Comparison of ENCODE assay signal across 8 mouse cellular contexts in genomic region chr2:167162516-167163021, GRCm38 (mm10). TPM values are rescaled to one million over a fixed set of nuclear protein-coding genes. Genes with fewer than 3 reads are reported as not detected.
DNase-seq lines count a peak whose midpoint lies in the region; TF ChIP-seq lines count a peak whose summit lies in the region.

No protein-coding gene starts in this region.

- peak overlapping the region; percentile 23; the same call in 1 of the 2 replicates for H3K27ac ChIP-seq in olfactory bulb, adult 2 months (ENCODE audit: insufficient read depth, low read depth, low read length)
- no peak overlapping the region for H3K27ac ChIP-seq in forebrain, embryonic 10.5 days

- TF ChIP-seq POLR2A in olfactory bulb, adult 2 months (IDR thresholded peaks at IDR 0.05; ENCODE audit: insufficient read depth, low read depth, low read length), result no peak

- peak; percentile 49 to 53 for DNase-seq in frontal cortex, postnatal 10 days (ENCODE audit: low spot score in 2 of 2)
- no peak for DNase-seq in frontal cortex, adult 2 months (ENCODE audit: extremely low spot score in 1 of 2, low spot score in 1 of 2)
- DNase-seq in ovary, postnatal 36 days (ENCODE audit: low spot score), result peak; percentile 30
- no peak for DNase-seq in ovary, adult 18-20 months (ENCODE audit: low spot score)
- peak; percentile 76 to 80 for DNase-seq in heart, postnatal 10 days
- DNase-seq in forebrain, embryonic 10.5 days (ENCODE audit: extremely low spot score, low spot score), result no peak
- no peak for DNase-seq in T-cell, adult 2 months (ENCODE audit: low spot score)

- H3K4me3 ChIP-seq in olfactory bulb, adult 2 months (ENCODE audit: insufficient read depth, low read depth, low read length), result no peak overlapping the region
- no peak overlapping the region for H3K4me3 ChIP-seq in forebrain, embryonic 10.5 days

- peaks cover 30% of the 10 kb centered on the region for H3K4me1 ChIP-seq in olfactory bulb, adult 2 months (ENCODE audit: control insufficient read depth, insufficient read depth, low read length)
- no peaks in the 10 kb centered on the region for H3K4me1 ChIP-seq in forebrain, embryonic 10.5 days

- WGBS in olfactory bulb, adult 2 months, result 29% methylated on average over 10 of the region's 10 CpGs
- WGBS in forebrain, embryonic 10.5 days, result 93% methylated on average over 10 of the region's 10 CpGs

- no peak for TF ChIP-seq CTCF in olfactory bulb, adult 2 months (IDR thresholded peaks at IDR 0.05; ENCODE audit: insufficient read depth, low read depth, low read length)

- H3K27me3 ChIP-seq in forebrain, embryonic 10.5 days (ENCODE audit: poor library complexity, severe bottlenecking), result no peaks in the 10 kb centered on the region

- H3K9me3 ChIP-seq in forebrain, embryonic 10.5 days, result peaks cover 3% of the 10 kb centered on the region; the same call in 1 of the 2 replicates

- no peaks in the 10 kb centered on the region for H3K36me3 ChIP-seq in forebrain, embryonic 10.5 days (replicated peaks)

- intact Hi-C loops in heart, postnatal 10 days (cut with DNase I), result no loop called here

RNA-seq across cellular contexts. Expression of gene Kcnb1, which starts 27.4 kb away (rescaled TPM):
- polyA plus RNA-seq in frontal cortex, adult 2 months (2012; rRNA removed), result 58.2 and 58.9 TPM in 2 replicates
- 10 to 100 TPM; 45.4 to 50.2 TPM for total RNA-seq in heart, postnatal 10 days (2021)
- polyA plus RNA-seq in olfactory bulb, adult 2 months (2012; ENCODE audit: insufficient read depth, insufficient read length, low replicate concordance, missing spikeins), result 145 TPM in 1 of 2 replicates, not detected in the other
- polyA plus RNA-seq in forebrain, embryonic 10.5 days (2016; fragmentation: Nextera tagmentation; extraction: Ambion mirVana), result 0.71 and 0.93 TPM in 2 replicates

Comparison
In these comparisons a context has a peak if more than half of its experiments do, and no peak if none do; other contexts are left out.
1. DNase-seq: peak in frontal cortex, postnatal 10 days (2 of 2), ovary, postnatal 36 days (single experiment) and heart, postnatal 10 days (2 of 2); none in frontal cortex, adult 2 months (0 of 2), ovary, adult 18-20 months (single experiment), forebrain, embryonic 10.5 days (single experiment) and T-cell, adult 2 months (single experiment).
2. RNA of gene Kcnb1, which starts 27.4 kb away (polyA plus RNA-seq): 145 TPM in olfactory bulb, adult 2 months and 58.2 to 58.9 TPM in frontal cortex, adult 2 months; 0.71 to 0.93 TPM in forebrain, embryonic 10.5 days; every median in the first group is over 10 times any median in the second.